Mouse (Mus musculus): ENCODE measurements around the gene Gpd2.

- TF ChIP-seq POLR2A (IDR thresholded peaks at IDR 0.05; ENCODE audit: control insufficient read depth, extremely low read depth, insufficient read depth, low read length, poor library complexity) (no peak), CTCF (IDR thresholded peaks at IDR 0.05; ENCODE audit: borderline replicate concordance, control insufficient read depth, extremely low read depth, insufficient read depth, low read length, poor library complexity) (no peak)
Measured at GRCm38 (mm10) chr2:57416711-57417110, 179.3 kb downstream of the Gpd2 start.
